Mouse (Mus musculus) NIH3T3 (cell line): ENCODE measurements around the gene Lnpep.
"Not testable (repeated sequence)": the region's sequence is repeated elsewhere in the genome, so short reads cannot be mapped to it uniquely, and the experiment has no call there.

Source experiments
- DNase-seq: peaks from one replicate; pipeline ENCODE4 v3.0.0-alpha.2; 2012; ENCODE audit warnings: low read depth

Lnpep gene

GRCm38 (mm10) chr17:17624957-17625586 lies at the start of gene Lnpep:
Gene Lnpep (minus strand): TSS chr17:17625050.
- peak; percentile 93 for DNase-seq

- DNase-seq: no peak
Observed at GRCm38 (mm10) chr17:17655829-17656176, 31.0 kb upstream of the Lnpep start.

- DNase-seq: no peak
Observed at GRCm38 (mm10) chr17:17654997-17655828, 30.4 kb upstream of the Lnpep start.

GRCm38 (mm10) chr17:17652570-17652969 lies 27.7 kb upstream of the Lnpep start:
- no peak for DNase-seq

GRCm38 (mm10) chr17:17645738-17646137 lies 20.9 kb upstream of the Lnpep start:
- DNase-seq: peak; percentile 81

- no peak for DNase-seq
Observed at GRCm38 (mm10) chr17:17637387-17637786, 12.5 kb upstream of the Lnpep start.

- DNase-seq: no peak
Observed at GRCm38 (mm10) chr17:17636147-17636546, 11.3 kb upstream of the Lnpep start.

- DNase-seq: no peak
Observed at GRCm38 (mm10) chr17:17634033-17634432, 9.2 kb upstream of the Lnpep start.

- no peak for DNase-seq
Observed at GRCm38 (mm10) chr17:17631985-17632384, 7.1 kb upstream of the Lnpep start.

GRCm38 (mm10) chr17:17628237-17628879 lies 3.5 kb upstream of the Lnpep start:
- not testable (repeated sequence) for DNase-seq

- no peak for DNase-seq
Observed at GRCm38 (mm10) chr17:17627558-17627957, 2.7 kb upstream of the Lnpep start.

- DNase-seq: peak; percentile 22
Observed at GRCm38 (mm10) chr17:17625887-17626679, 1.2 kb upstream of the Lnpep start.

- DNase-seq: peak; percentile 98
Observed at GRCm38 (mm10) chr17:17624421-17624956, 361 bp downstream of the Lnpep start.

GRCm38 (mm10) chr17:17623890-17624420 lies 895 bp downstream of the Lnpep start:
- DNase-seq: peak; percentile 74

GRCm38 (mm10) chr17:17623221-17623889 lies 1.5 kb downstream of the Lnpep start:
- no peak for DNase-seq

GRCm38 (mm10) chr17:17622576-17622975 lies 2.3 kb downstream of the Lnpep start:
- peak; percentile 21 for DNase-seq

GRCm38 (mm10) chr17:17621586-17621985 lies 3.3 kb downstream of the Lnpep start:
- DNase-seq: no peak

GRCm38 (mm10) chr17:17618463-17618862 lies 6.4 kb downstream of the Lnpep start:
- DNase-seq: peak; percentile 57

GRCm38 (mm10) chr17:17617440-17618204 lies 7.2 kb downstream of the Lnpep start:
- DNase-seq: peak; percentile 30

- DNase-seq: no peak
Observed at GRCm38 (mm10) chr17:17612336-17612735, 12.5 kb downstream of the Lnpep start.
